ENCODE assay signal across 8 mouse cellular contexts in genomic region chr19:5407133-5407532, GRCm38 (mm10). TPM values are rescaled to one million over a fixed set of nuclear protein-coding genes. Genes with fewer than 3 reads are reported as not detected.
DNase-seq lines count a peak whose midpoint lies in the region; ATAC-seq lines count a peak whose summit lies in the region.

No protein-coding gene starts in this region.

- 24% methylated on average over 6 of the region's 7 CpGs for WGBS in embryonic facial prominence, embryonic 14.5 days

- peaks cover 13% of the 10 kb centered on the region for H3K4me1 ChIP-seq in embryonic facial prominence, embryonic 14.5 days (ENCODE audit: control insufficient read depth, insufficient read depth, low read length)

- H3K4me3 ChIP-seq in embryonic facial prominence, embryonic 14.5 days (ENCODE audit: low read depth, low read length) = peak overlapping the region; percentile 64

- H3K9me3 ChIP-seq in embryonic facial prominence, embryonic 14.5 days (ENCODE audit: control insufficient read depth, low read length) = no peaks in the 10 kb centered on the region

- DNase-seq in adrenal gland, adult (ENCODE audit: inconsistent age in 2 of 2, low spot score in 1 of 2) = peak; percentile 70 to 88
- no peak for DNase-seq in adrenal gland, adult 8-10 months
- peak; percentile 63 to 73 for DNase-seq in adrenal gland, postnatal 36 days
- DNase-seq in embryonic facial prominence, embryonic 14.5 days (ENCODE audit: low spot score) = peak; percentile 87
- DNase-seq in heart, postnatal 36 days = peak; percentile 60 to 70
- peak; percentile 55 to 56 for DNase-seq in left cerebral cortex, postnatal 14 days (ENCODE audit: low spot score in 2 of 2)
- peak; percentile 75 to 85 for DNase-seq in spleen, postnatal 4 days (ENCODE audit: low spot score in 2 of 2)

- peak; percentile 63 for ATAC-seq in embryonic facial prominence, embryonic 14.5 days (ENCODE audit: low read depth)
- peak; percentile 76 for ATAC-seq in megakaryocyte progenitor cell, adult 5-6 weeks (replicated peaks; ENCODE audit: poor library complexity)

- peak overlapping the region; percentile 81 for H3K4me2 ChIP-seq in embryonic facial prominence, embryonic 14.5 days (ENCODE audit: low read depth, low read length)

- H3K9ac ChIP-seq in embryonic facial prominence, embryonic 14.5 days (ENCODE audit: low read depth, low read length) = peak overlapping the region; percentile 82

- intact Hi-C loops in heart, postnatal 36 days (cut with DNase I) = no loop called here
- intact Hi-C loops in left cerebral cortex, postnatal 14 days (cut with DNase I) = no loop called here

- H3K27ac ChIP-seq in embryonic facial prominence, embryonic 14.5 days (replicated peaks; ENCODE audit: low read depth, low read length) = peak overlapping the region; percentile 95

- H3K36me3 ChIP-seq in embryonic facial prominence, embryonic 14.5 days (ENCODE audit: control insufficient read depth, insufficient read depth, low read length) = no peaks in the 10 kb centered on the region

- H3K27me3 ChIP-seq in embryonic facial prominence, embryonic 14.5 days (replicated peaks; ENCODE audit: control insufficient read depth, insufficient read depth, low read length) = no peaks in the 10 kb centered on the region

RNA-seq across cellular contexts. Expression of gene Tsga10ip, which starts 4.8 kb away (rescaled TPM):
- total RNA-seq in adrenal gland, adult 8-10 months (2022) = under 1 TPM in 1 of 4 experiments, not detected in 3; 0.17 TPM
- not detected for total RNA-seq in adrenal gland, postnatal 36 days (2021)
- polyA plus RNA-seq in embryonic facial prominence, embryonic 14.5 days (2014; fragmentation: Nextera tagmentation; extraction: Ambion mirVana) = 0.53 TPM in 1 of 2 replicates, not detected in the other
- total RNA-seq in heart, postnatal 36 days (2021) = 1 to 10 TPM in 1 of 2 experiments, under 1 TPM in 1; 0.17 to 2.8 TPM
- total RNA-seq in left cerebral cortex, postnatal 14 days (2021) = under 1 TPM in 1 of 2 experiments, not detected in 1; 0.29 TPM
- not detected in 2 replicates for total RNA-seq in megakaryocyte progenitor cell, adult 5-6 weeks (2015)
- total RNA-seq in megakaryocyte progenitor cell, adult 5-6 weeks (2017) = 0.34 TPM in 1 of 2 replicates, not detected in the other

RNA-seq across cellular contexts. Expression of gene Drap1, which starts 17.6 kb away (rescaled TPM):
- 100 to 1,000 TPM; 272 to 295 (median 289) TPM for total RNA-seq in adrenal gland, adult 8-10 months (2022)
- 100 to 1,000 TPM; 250 to 263 TPM for total RNA-seq in adrenal gland, postnatal 36 days (2021)
- polyA plus RNA-seq in embryonic facial prominence, embryonic 14.5 days (2014; fragmentation: Nextera tagmentation; extraction: Ambion mirVana) = 191 and 195 TPM in 2 replicates
- total RNA-seq in heart, postnatal 36 days (2021) = 100 to 1,000 TPM; 297 to 319 TPM
- 100 to 1,000 TPM; 168 to 192 TPM for total RNA-seq in left cerebral cortex, postnatal 14 days (2021)
- 120 and 142 TPM in 2 replicates for total RNA-seq in megakaryocyte progenitor cell, adult 5-6 weeks (2015)
- total RNA-seq in megakaryocyte progenitor cell, adult 5-6 weeks (2017) = 105 and 109 TPM in 2 replicates

RNA-seq across cellular contexts. Expression of gene AI837181, which starts 17.8 kb away (rescaled TPM):
- total RNA-seq in adrenal gland, adult 8-10 months (2022) = 10 to 100 TPM; 52.2 to 59.2 (median 52.8) TPM
- 10 to 100 TPM; 43.7 to 50.6 TPM for total RNA-seq in adrenal gland, postnatal 36 days (2021)
- 51.1 and 56.1 TPM in 2 replicates for polyA plus RNA-seq in embryonic facial prominence, embryonic 14.5 days (2014; fragmentation: Nextera tagmentation; extraction: Ambion mirVana)
- total RNA-seq in heart, postnatal 36 days (2021) = 10 to 100 TPM; 33.3 to 38.1 TPM
- total RNA-seq in left cerebral cortex, postnatal 14 days (2021) = 10 to 100 TPM; 60.8 to 63.3 TPM
- total RNA-seq in megakaryocyte progenitor cell, adult 5-6 weeks (2015) = 18.4 and 18.6 TPM in 2 replicates
- total RNA-seq in megakaryocyte progenitor cell, adult 5-6 weeks (2017) = 8.6 and 11.9 TPM in 2 replicates

RNA-seq across cellular contexts. Expression of gene Sart1, which starts 18.6 kb away (rescaled TPM):
- total RNA-seq in adrenal gland, adult 8-10 months (2022) = 100 to 1,000 TPM in 2 of 4 experiments, 10 to 100 TPM in 2; 75.2 to 101 (median 98.6) TPM
- 10 to 100 TPM; 79.1 to 86.5 TPM for total RNA-seq in adrenal gland, postnatal 36 days (2021)
- 50.3 and 65.9 TPM in 2 replicates for polyA plus RNA-seq in embryonic facial prominence, embryonic 14.5 days (2014; fragmentation: Nextera tagmentation; extraction: Ambion mirVana)
- 10 to 100 TPM; 53.2 to 55.5 TPM for total RNA-seq in heart, postnatal 36 days (2021)
- total RNA-seq in left cerebral cortex, postnatal 14 days (2021) = 10 to 100 TPM; 84.0 to 85.4 TPM
- total RNA-seq in megakaryocyte progenitor cell, adult 5-6 weeks (2015) = 65.3 and 65.9 TPM in 2 replicates
- 83.8 and 105 TPM in 2 replicates for total RNA-seq in megakaryocyte progenitor cell, adult 5-6 weeks (2017)

RNA-seq across cellular contexts. Expression of gene Banf1, which starts 40.2 kb away (rescaled TPM):
- total RNA-seq in adrenal gland, adult 8-10 months (2022) = 100 to 1,000 TPM; 130 to 147 (median 140) TPM
- total RNA-seq in adrenal gland, postnatal 36 days (2021) = 100 to 1,000 TPM; 152 to 165 TPM
- polyA plus RNA-seq in embryonic facial prominence, embryonic 14.5 days (2014; fragmentation: Nextera tagmentation; extraction: Ambion mirVana) = 375 and 387 TPM in 2 replicates
- 100 to 1,000 TPM; 126 to 142 TPM for total RNA-seq in heart, postnatal 36 days (2021)
- total RNA-seq in left cerebral cortex, postnatal 14 days (2021) = 10 to 100 TPM; 91.6 to 99.4 TPM
- total RNA-seq in megakaryocyte progenitor cell, adult 5-6 weeks (2015) = 499 and 504 TPM in 2 replicates
- 66.7 and 68.5 TPM in 2 replicates for total RNA-seq in megakaryocyte progenitor cell, adult 5-6 weeks (2017)
